Mouse (Mus musculus) stomach, postnatal 0 days (tissue): ENCODE results near the gene Mx1.

Experiments
- CTCF ChIP-seq: IDR thresholded peaks from 2 replicates; pipeline ENCODE4 v1.5.1; 2016; ENCODE audit warnings: antibody characterized with exemption, low read depth, mild to moderate bottlenecking, moderate library complexity
- EP300 ChIP-seq: optimal IDR thresholded peaks from 2 replicates; pipeline ENCODE3; 2016; ENCODE audit warnings: antibody characterized with exemption

- TF ChIP-seq CTCF = no peak
- TF ChIP-seq EP300 = no peak
Observed at GRCm38 (mm10) chr16:97405476-97406012, 57.2 kb downstream of the Mx1 start.
